Mouse (Mus musculus) mouse trophoblast stem cell (cell line): ENCODE results near the gene Pdlim5.

Experiments used
- in situ Hi-C, 2 experiments: fragments of 300-500 bp; cut with MseI, MboI; formaldehyde crosslinking; loops; 2 replicates in 1 of 2; 3 replicates in 1 of 2; pipeline ENCODE4 v1.15.1; 2025

The Pdlim5 gene

DNA sequence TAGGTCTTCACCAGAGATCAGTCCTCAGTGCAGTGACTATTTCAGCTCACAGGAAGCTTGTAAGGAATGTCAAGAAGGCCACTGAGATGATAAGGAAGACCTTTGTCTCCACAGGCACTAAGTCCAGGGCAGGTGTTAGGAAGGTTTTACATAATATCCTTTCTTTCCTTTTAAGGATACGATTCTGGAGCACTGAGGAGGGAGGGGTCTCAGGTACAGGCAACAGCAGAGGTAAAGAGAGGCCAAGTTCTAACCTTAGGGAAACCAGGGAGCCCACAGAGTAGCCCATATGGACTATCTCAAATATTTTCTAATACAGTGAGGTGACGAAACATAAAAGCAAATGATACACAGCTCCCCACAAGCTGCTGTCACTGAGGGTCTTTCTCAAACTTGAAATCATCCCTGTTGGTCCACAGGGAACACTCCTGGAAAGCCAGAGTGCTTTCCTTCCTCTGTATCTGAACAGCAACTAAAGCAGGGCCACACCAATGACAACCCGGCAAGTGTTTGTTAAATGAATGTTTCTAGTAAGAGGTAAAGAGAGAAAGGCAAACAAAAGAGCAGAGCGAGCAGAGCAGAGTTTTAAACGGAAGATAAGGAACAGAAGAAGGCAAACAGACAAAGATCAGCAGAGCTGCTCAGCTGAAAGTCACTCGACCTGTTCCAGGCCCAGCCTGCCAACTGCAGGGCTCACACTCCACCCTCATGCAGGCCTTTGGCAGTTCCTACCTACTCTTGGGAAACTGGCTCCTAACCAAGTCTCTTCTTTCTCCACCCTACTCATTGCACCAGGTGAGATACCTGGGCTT is 55.9 kb downstream of the Pdlim5 start:
- in situ Hi-C loops = no loop called here

DNA sequence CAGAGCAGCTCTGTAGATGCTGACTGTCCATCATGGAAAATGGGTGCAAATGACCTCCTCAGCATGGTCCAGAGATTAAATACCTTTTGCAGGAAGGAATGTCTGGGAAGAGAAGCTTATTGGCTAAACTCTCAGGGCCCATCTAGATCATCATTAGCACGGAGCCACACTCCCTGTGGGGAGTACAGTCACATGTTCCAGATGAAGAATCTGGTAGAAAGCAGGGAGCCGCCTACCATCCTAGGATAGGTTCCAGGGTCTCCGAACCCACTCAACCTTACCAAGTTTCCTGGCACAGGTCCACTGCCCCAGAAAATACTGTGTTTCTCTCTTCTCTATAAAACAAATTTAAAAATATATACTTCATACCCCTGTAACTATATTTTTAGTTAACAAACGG is 57.4 kb downstream of the Pdlim5 start:
- in situ Hi-C loops = no loop called here

DNA sequence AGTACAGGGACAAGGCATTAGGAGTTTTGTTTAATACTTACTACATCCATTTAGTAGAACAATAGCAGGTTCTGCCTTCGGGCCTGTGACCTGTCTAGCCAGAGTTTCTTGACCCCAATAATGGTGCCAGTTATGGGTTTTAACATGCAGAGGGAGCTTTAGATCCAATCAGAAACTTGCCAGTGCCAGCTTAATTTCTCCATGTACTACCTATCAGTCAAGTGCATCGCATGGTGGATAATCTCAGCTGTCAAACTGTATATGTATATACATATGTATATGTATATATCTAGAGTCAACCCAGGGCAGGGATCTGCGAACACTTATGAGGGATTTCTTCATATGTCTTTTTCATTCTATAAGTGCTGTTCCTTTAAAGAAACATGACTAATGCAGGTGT is 61.0 kb downstream of the Pdlim5 start:
- in situ Hi-C loops = no loop called here

DNA sequence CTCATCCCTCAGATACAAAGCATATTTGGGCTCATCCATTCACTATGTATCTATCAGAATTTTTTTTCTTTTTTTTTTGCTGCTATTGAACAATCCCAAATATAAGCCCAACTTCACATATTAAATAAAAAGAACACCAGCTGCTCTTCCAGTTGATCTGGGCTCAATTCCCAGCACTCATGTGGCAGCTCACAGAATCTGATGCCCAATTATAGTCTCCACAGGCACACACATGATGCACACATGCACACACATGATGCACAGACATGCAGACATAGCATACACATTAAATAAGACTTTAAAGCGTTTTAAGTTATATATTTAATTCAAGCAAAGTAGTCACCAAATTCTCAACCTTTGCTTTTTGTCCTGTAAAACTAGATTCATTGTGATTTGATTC is 62.0 kb downstream of the Pdlim5 start:
- in situ Hi-C loops = no loop called here

DNA sequence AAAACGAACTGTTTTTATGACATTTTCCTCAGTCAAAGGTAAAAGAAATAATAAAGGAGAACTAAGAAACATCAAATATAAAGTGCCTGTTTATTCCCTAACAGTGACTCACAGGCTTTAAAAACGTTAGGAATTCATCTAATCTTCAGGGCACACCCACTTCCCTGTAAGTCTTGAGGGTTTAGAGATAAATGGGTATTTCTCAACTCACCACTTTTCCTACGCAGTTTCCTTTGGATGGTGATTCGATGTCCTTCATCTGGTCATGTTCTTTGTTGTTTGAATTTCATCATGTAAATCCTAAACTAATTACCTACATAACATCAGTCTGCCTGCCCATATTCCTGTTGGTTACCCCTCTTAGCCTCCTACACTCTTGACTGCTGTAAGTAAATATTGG is 62.8 kb downstream of the Pdlim5 start:
- in situ Hi-C loops = no loop called here

DNA sequence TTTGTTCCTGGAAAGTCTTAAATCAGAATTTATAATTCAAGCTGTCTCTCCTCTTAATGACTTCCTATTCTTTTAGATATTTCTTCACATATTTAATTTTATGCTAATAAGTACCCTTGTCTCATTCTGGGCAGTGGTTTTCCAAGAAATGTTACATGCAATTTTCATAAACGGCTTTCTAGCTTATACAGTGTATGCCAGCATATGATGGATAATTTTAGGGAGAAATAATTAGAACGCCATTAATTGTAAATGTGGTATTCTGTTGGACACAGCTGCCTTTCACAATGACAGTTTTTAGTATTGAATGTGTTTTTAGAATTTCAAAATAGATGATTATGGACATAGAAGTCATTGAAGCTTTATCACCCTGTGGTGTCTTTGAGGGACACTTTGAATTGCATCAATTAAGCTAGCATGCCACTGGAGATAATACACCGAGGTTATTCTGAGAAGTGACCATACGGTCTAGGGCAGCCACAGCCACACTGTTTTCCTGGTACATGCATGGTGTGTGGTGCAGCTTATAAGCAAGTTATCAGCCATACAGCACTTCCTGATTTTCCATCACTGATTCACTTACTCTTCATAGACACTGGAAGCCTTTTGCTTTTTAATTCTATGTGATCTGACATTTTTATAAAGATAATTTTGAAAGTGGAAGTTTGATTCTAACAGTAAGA is 63.5 kb downstream of the Pdlim5 start:
- in situ Hi-C loops = no loop called here

DNA sequence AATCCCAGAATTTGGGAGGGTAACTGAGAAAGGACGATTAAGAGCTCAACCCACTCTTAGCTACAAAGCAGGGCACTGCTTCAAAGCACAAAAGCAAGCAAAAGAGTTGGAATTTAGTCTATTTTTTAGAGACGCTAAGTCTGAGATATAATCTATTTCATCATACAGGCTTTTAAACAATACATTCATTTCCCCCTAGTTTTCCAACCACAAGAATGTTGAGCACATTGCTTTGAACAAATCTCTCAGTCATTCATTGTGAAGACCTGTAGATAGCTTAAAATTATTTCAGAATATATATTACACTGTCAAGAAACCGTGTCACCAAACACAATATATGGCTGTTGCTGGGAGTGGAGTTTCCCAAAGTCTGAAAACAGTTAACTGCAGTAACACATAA is 65.1 kb downstream of the Pdlim5 start:
- in situ Hi-C loops = no loop called here

DNA sequence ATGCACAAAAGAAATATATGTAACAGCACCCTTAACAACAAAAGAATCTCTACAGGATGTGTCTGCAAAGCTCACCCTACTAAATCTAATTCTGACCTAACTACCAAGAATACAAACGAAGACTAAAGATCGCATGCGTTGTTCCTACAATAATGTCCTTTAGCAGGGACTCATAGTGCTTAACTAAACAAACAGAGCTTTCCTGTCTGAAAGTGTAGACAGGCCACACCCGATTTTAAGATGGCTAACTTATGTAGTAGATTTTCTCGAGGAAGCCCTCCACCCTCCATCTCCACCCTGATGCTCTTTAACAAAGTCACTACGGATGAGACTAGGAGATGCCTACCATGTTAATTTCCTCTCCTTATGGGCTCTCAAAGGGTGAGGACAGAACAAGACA is 71.9 kb downstream of the Pdlim5 start:
- in situ Hi-C loops = no loop called here

DNA sequence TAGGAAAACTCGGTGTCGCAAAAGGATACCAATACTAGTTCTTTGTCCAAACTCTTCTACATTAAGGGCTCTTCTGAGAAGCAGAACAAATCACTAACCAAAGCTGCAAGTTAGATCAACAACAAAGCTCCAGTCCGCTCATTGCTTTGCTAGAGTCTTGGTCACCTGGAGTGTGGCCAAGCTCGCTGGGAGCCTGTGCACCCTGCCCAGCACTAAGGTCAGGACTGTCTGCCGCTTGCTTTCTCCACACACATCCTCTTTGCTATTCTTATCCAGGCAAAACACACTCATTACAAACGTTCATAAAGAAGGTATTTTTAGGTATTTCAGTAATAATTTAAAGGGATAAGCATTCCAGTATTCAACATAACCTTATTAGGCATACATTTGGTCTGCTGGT is 73.6 kb downstream of the Pdlim5 start:
- in situ Hi-C loops = no loop called here

DNA sequence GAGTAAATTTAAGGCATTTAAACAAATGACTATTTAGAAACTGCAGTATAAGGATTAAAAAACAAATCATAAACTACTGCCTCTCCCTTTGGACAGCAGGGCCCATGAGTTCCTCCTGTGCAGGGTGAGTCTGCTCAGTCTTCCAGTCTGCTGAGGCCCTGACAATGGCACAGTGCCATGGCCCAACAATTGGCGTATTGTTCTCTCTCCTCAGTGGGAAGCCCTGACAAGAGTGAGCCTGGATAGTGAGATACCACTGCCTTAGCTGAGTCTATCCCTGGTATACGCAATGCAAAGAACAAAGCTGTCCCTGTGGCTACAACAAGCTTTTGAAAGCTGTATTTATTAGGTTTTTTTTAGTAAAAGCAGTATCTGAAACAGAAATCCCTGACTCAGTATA is 77.3 kb downstream of the Pdlim5 start:
- in situ Hi-C loops = no loop called here

DNA sequence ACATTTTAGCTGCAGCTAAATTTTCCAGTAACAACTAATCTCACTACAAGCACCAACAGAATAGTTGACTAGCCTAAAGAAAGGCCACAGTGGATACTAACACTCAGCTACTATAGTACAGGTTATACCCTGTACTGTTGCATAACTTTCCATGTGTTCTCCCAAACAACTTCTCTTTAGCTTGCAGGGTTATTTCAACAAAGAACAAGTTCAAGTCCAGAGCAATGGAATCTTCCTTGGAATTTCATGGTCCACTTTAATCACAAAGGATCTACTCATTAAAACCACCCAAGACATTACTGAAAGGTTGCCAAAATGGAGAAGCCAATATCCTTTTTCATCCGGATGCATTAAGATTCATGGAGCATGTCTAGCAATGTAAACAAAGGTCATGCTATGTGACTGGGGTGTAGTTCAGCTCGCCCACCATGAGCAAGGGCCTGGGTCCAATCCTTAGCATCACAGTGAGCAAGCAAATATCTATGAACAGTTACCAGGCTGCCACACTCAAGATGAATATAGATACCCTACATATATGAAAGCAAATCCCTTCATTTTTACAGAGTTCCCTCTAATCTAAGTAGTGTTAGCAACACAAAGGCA is 79.3 kb downstream of the Pdlim5 start:
- in situ Hi-C loops = no loop called here

DNA sequence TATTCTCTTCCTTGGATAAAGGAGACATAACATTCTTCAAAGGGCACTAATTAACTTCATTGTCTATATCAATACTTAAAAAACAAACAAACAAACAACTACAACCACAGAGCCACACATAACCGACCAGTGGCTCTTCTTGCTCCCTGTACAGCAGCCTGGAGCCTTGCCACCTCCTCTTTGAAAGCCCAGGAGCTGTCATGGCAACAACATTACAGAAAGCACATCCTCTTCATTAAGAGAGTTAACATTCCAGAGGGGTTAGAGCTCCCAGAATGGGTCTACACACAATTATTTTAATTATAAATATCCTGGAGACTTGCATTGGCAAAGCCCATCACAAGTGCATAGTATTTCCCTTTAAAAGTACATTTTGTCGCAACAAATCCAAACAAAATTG is 84.4 kb downstream of the Pdlim5 start:
- in situ Hi-C loops = no loop called here

DNA sequence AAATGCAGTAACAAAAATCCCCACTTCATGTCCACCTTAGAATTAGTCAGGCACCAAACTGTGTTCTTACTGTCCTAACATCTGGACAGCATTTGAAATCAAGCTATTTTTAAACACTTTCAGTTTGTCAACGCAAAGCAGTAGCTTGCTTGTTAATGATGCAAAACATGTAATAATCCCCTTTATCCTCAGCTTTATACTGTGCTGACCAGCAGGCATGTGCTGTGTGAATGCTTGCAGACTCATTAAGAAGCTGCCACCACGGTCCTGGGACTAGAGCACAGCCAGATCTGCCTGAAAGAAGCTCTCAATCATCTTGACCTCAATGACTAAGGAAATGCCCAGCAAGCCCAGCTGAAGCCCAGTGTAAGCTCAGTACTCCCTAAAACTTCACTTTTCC is 85.0 kb downstream of the Pdlim5 start:
- in situ Hi-C loops = no loop called here

DNA sequence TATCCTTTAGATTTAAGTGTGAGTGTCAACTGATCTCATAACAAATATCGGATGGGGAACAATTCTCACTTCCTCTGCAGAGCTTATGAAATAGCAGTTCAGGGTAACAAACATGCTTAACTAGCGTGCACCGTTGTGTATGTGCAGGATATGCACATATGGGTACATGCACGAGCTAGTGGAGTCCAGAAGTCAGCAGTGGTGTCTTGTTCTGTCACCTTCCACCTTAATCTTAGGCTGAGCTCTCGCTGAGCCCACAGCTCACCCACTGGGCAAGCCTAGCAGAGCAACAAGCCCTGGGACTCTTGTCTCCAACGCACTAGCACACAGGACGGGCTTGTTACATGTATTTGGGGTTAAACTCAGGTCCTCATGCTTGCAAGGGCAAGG is 100.2 kb downstream of the Pdlim5 start:
- in situ Hi-C loops = loop anchor here (10.0 kb wide), 2 partner anchors 150 to 180 kb away; no protein-coding TSS in a partner anchor

DNA sequence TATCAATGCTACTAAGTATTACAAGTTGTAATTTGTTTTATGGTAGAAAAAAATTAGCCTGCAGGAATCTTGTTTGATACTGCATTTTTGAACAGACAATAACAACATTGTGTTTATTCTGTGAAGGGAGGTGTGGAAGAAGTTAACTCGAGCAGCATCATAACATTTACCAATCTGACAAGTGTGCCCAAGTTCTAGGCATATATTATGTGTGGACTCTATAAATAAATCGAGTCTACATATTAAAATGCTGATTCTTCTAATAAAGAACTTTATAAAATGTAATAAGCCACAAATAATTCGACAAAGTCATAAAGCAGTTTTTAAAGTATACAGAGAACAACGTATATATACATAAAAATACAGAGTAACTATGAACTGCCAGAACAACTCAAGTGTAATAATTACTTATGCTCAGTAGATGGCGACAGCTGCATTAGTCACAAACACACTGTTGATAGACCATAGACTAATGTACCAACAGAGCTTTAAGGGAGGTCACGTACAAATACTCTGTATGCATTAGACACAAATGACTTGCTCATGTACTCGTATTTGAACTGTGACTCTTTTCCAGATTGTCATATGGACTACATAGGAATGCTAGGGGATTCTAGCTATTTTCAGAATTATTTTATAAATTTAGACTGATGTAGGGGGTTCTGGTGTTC is 100.7 kb downstream of the Pdlim5 start:
- in situ Hi-C loops = loop anchor here (5.0 to 10.0 kb wide), 3 partner anchors 150 to 183 kb away; no protein-coding TSS in a partner anchor

DNA sequence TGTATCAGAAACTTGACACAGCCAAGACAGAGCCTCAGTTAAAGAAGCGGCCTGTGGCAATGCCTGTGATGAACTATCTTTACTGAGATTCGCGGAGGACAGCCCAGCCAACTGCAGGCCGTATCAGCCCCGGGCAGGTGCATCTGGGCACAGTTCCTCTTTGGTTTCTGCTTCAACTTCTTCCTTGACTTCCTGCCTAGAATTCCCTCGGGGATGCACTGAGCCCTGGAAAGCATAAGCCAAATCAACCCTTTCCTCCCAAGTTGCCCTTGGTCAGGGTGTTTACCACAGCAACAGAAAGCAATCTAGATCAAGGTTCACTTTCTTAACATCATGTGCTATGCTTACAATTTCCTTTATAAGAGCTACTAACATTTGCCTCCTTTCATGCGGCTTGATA is 101.9 kb downstream of the Pdlim5 start:
- in situ Hi-C loops = loop anchor here (5.0 to 10.0 kb wide), 3 partner anchors 151 to 184 kb away; no protein-coding TSS in a partner anchor

DNA sequence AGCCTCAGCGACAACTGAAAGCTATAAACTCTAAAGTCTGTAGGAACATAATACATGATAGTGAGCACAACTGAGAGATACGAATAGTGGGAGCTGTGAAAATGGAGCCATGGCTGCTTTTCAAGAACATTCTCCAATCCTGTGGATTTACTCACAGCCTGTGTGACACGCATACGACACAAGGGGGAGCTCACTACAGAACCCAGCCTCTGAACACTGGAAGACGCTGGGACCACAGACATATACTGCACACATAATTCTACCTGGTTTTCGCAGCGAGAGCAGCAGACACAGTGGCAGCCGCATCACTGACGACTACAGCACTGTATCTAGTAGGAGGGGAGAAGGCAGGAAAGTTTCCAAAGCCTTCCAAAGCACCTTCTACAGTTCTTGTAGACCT is 112.8 kb downstream of the Pdlim5 start:
- in situ Hi-C loops = no loop called here

DNA sequence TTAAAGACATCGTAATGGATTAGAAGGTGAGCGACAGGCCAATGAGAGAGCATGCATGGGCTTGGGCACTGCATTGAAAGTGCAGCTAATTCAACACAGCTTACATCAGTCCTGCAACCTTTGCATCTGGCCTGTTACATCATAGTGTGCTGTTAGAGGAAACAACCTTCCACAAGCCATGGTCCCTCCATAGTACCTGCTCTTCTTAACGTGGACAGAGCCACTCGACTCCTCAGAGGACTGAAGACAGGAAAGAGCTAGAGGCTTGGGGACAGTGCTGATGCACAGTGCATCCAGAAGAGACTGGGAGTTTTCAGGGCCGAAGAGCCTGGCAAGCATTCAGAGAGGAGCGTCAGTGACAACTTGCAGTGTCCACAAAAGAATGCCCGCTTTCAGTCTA is 113.8 kb downstream of the Pdlim5 start:
- in situ Hi-C loops = no loop called here

DNA sequence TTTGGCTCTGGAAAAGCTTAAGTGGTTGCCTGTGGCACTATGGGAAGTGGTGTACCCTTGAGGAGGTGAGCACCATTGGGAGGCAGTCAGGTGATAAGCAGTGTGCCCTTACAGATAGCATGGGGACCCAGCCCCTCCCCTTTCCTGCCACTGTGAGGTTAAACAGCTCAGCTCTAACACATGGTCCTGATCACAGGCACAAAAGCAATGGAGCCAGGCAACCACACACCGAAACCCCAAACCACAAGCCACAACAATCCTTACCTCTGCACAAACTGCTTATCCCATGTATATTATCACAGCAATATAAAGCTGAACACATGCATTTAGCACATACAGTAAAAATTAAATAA is 114.4 kb downstream of the Pdlim5 start:
- in situ Hi-C loops = no loop called here

DNA sequence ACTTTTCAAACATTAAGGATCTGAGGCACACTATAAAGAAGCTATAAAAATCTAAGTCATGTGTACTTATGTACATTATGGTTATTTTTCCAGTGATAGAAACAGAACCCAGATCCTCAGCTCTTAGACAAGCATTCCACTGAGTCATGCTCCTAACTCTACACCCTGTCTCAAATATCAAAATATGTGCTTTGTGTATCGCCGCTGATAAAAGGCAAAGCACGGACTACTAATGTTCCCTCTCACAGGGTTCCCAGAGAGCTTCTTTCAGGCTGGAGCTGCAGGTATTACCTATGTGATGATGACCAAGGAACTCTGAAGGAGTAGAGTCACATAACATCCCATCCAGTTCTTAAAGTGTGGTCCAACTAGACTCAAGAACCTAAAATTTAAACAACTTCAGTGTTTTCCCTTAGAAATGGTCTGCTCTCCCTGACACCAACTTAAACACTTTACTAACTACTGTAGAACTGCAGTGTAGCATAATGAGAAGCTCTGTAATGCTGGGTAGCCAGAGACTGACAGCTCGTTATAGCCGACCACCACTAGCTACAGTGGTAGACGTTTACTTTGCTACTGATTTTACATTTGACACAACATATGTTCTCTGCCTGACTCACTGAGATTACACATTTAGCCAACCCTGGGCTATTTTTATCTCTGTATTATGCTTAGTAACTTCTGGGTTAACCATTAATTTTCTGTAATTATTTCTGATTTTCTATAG is 115.0 kb downstream of the Pdlim5 start:
- in situ Hi-C loops = no loop called here

DNA sequence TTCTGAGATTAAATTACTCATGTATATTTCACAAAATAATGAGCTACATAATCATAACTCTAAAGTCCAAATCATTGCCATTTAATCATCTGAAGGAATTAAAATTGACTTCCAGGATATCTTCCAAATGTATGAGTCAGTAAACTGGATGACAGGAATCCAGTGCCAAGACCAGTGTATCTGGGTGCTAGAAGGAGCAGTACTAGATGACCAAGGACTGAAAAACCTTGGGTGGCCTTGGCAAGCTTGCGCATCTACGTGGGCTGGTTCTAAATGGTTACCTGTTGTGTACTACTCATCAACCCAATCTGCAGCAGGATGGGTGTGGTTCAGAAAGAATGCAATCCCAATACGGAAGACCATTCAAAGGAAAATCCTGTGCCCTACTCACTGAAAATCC is 116.5 kb downstream of the Pdlim5 start:
- in situ Hi-C loops = loop anchor here (10.0 kb wide), 1 partner anchor 414 kb away; no protein-coding TSS in a partner anchor

DNA sequence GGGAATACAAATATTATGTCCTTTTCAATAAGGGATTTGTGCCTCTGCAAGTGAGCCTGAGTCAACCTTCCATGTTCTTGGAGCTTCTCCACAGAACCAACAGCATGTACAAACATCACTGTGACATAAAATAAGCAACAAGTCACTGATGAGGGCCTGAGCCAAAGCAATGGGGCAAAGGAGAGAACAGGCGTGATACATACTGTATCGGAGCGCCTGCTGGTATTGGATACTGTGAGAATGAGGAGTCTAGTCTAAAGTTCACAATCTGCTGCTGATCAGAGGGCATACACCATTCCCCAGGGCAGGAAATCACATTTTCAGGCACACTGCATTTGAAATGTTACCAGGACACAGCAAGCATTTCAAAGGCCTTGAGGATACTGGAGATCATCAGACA is 119.0 kb downstream of the Pdlim5 start:
- in situ Hi-C loops = loop anchor here (10.0 kb wide), 1 partner anchor 412 kb away; no protein-coding TSS in a partner anchor
